Mouse (Mus musculus) lung, postnatal 36 days (tissue): ENCODE data around the gene Cysrt1.

Experiments used
- DNase-seq: peaks from one replicate; pipeline ENCODE4 v3.0.0; 2022; ENCODE audit warnings: mixed read lengths

The Cysrt1 gene

GRCm38 (mm10) chr2:25242101-25242506 lies at the start of gene Cysrt1, which contains the start of gene Rnf208:
Gene Cysrt1, minus strand, starts transcription at chr2:25242452.
Gene Rnf208, plus strand, starts transcription at chr2:25242255.
- DNase-seq = no peak

DNA sequence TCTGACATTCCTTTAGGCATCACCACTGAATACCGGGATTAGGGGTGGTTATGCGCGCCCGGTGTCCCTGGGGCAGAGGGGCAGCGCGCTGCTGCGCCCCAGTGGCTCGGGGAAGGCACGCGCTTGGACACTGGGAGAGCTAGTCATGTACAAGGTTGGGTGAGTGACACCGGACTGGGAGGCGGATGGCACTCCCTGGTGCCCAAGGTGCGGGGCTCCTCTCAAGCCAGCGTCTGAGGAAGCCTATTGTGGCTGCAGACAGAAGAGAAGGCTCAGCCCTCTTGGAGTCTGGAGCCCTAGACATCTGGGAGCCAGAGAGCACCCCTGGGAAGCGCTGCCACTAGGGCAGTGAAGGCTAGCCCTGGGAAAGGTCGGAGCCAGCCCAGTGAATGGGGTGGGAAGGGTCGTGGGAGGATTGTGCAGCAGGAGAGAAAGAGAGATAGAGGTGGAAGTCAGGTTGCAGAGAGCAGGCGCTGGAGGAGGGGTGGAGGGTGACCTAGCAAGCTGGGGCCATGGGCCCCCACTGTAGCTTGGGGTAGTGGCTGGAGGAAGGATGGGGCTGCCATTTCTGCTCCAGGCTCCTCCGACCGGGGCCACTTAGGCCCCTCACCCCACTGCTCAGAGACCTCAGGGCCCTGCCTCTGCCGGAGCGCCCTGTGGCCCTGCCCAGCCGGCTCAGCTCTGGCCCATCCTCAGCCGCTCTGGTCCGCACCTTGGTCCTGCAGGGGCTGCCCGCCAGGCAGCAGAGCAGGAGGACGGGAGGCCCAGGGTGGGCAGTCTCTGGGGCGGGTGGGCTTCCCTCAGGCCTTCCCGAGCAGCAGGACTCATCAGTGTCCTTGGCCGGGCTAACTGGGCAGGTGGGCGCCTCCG lies 49.2 kb upstream of the Cysrt1 start:
- DNase-seq = no peak

- DNase-seq = peak; percentile 30
Observed at GRCm38 (mm10) chr2:25290816-25291130, 48.5 kb upstream of the Cysrt1 start.

- no peak for DNase-seq
Observed at GRCm38 (mm10) chr2:25290101-25290815, 48.0 kb upstream of the Cysrt1 start.

DNA sequence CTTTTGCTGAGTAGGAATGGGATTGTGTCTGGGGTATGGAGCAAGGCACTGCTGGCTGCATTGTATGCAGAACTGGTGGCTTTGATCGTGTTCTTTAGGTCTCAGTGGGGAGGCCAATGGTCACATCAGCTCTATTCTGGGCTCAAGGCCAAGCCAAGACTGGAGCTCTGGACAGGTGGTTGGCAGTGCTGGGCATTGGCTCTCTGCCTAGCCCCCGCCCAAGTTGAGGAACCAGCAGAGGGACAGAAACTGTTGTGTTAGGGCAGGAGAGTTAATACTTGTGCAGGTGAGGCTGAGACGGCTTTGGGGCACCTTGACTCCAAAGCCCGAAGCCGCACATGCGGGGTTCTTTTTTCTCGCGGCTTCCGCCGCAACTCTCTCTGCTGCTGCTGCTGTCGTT lies 47.4 kb upstream of the Cysrt1 start, which contains the start of gene Lrrc26:
Lrrc26 (plus strand) TSS at position 265 of the 400 bp plus-strand sequence.
- DNase-seq = peak; percentile 71

DNA sequence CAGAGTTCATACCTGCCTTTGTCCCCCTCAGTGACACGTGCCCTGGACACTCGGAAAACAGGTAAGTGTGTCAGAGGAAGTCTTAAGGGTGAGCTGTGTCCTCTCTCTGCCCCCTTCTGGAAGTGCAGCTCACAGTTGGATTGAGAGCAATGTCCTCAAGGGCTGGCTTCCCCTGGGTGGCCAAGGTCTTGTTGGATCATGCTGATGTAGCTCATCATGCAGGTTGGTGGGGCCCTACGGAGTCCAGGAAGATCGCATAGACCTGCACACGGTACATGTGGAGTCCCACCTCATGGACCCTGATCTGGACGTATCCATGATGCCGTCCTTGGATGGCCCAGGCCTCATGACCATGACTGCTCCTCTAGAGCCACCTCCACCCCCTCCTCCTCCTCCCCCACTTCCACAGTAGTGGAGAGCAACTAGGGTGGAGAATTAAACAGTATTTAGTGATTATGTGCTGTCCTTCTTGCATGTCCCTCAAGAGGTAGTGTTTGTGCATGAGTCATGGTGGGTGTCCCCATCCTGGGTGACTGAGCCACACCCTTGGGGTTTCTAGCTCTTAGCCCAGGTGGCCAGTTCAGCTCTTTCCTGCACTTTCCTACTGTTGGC lies 46.6 kb upstream of the Cysrt1 start:
- no peak for DNase-seq

DNA sequence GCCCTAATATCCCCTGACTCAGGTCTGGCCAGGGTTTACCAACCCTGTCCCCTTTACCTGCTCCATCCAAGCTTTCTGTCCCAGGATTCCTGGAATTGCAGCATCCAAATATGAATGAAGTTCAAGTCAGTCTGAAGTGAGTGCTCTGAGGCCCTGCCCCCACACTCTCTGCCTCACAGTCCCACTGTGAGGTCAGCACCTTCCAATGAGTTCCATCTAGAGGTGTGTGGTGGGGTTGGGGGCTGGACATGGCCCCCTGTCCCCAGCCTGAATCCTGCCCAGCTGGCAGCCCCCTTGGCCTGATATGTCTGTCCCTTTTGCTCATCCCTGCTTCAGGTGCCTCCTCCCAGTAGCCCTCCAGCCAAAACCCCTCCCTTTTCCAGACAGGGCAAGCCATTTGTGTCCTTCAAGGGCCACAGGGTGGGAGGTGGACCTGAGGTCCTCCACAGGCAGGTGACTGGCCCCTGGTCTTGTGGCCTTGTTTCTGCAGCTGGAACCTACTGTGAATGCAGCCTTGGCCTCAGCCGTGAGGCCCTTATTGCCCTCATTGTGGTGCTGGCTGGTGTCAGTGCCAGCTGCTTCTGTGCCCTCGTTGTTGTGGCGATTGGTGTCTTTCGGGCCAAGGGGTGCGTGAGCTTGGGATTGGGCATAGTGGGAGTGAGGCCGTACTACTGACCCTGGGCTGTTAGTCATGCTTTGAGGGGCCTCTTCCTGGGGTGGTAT lies 45.8 kb upstream of the Cysrt1 start, which contains the start of gene Tmem210:
Tmem210 (plus strand) TSS at position 219 of the 723 bp plus-strand sequence.
- no peak for DNase-seq

DNA sequence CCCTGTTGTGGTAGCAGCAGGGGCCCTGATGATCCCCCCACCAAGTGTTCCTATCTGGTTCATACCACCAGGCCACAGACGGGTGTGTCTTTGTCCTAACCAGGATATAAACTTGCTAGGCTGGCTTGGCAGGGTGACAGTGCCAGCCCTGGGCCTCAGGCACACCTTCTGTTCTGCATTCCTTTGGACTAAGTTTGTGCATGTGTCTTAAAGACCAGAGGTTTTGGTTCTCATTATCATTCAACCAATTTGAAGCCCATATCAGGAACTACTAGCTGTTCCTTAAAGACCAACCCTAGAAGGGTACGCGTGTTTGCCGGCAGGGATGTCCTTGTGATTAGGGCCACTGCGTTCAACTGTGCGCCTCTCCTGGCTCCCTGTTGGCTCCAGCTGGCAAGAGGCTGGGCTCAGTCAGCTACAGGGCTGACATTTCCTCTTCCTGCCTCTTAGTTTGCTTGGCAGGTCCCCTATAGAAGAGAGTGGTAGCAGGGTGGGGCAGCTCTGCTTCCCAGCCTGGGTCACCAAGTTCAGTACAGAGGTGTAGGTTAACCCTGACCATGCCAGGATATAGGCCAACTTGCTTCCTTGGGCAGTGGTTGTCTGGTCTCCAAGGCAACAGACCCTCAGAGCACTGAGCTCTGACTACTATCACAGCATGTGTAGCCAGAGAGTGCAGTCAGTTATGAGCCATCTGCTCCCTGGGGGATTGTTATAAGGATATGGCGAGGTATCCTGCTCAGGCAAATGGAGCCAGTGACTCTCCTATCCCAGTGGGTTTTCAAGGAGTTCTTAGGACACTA lies 44.8 kb upstream of the Cysrt1 start:
- peak; percentile 81 for DNase-seq

GRCm38 (mm10) chr2:25286314-25286713 lies 44.1 kb upstream of the Cysrt1 start:
- DNase-seq = peak; percentile 20

GRCm38 (mm10) chr2:25285551-25285950 lies 43.3 kb upstream of the Cysrt1 start:
- no peak for DNase-seq

GRCm38 (mm10) chr2:25278928-25279882 lies 37.0 kb upstream of the Cysrt1 start:
- peak; percentile 94 for DNase-seq

- no peak for DNase-seq
Observed at GRCm38 (mm10) chr2:25273010-25273409, 30.8 kb upstream of the Cysrt1 start.

DNA sequence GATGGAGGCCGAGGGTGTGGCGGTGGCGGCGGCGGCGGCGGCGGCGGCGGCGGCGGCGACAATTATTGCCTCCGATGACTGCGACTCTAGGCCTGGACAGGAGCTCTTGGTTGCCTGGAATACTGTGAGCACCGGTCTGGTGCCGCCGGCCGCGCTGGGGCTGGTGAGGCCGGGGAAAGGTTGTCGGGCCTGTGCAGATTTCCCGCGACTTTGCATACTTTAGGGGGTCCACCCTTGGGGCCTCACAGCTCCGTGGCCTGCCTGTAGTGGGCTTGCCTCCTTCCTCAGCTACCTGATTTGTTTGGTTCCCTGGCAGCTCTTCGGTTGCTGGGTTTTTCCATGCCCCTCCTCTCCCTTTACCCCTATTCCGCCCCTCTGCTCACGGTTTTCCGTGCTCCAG lies 30.3 kb upstream of the Cysrt1 start:
- DNase-seq = no peak

DNA sequence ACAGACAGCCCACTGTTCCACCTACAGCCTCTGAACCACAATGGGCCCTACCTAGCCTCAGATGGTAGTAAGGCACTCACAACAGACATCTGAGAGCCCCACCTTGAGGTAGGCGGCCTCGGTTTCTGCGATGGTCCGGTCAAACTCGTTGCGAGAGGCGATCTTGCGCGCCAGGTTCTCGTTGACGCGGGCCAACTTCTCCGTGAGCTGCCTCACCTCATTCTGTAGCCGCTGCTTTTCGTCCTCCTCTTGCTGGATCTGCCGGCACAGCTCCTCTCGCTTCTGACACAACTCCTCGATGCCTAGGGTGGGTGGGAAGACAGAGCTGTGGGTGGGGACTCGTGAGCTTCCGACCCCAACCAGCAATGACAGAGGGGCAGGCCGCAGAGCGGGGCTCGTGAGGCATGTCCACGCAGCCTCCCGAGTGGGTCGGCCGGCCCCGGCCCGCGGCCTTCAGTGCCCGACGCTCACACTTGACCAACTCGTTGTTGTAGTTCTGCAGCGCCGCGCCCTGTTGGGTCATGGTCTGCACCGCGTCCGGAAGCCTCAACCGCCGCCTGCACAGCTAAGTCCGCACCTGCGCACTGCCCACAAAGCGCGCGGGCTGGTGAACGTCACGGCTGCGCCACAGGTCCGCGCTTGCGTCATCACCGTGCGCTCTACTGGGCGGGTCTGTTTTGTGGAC lies 29.7 kb upstream of the Cysrt1 start, which contains the start of the genes Ssna1 and Anapc2:
Ssna1 (minus strand) TSS at position 612 of the 685 bp plus-strand sequence.
Anapc2 (plus strand) TSS at position 652 of the 685 bp plus-strand sequence.
- peak; percentile 99 for DNase-seq

- no peak for DNase-seq
Observed at GRCm38 (mm10) chr2:25267746-25268309, 25.6 kb upstream of the Cysrt1 start.

DNA sequence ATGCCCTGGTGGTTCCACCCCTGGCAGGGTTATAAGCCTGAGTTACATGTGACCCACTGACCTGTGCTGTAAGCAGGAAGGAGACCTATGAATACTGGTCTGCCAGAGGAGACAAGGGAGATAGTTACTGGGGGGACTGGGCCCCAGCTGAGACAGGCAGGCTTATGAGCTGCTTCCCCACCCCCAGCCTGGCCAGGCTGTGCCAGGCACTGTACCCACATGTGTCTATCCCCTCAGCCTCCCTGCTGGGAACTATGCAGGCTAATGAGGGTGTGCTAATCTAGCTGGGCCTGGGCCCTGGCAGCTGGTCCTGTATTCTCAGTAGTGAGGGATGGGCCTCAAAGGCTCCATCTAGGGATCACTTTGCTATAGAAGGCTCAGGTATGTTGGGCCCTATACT lies 25.0 kb upstream of the Cysrt1 start:
- no peak for DNase-seq

DNA sequence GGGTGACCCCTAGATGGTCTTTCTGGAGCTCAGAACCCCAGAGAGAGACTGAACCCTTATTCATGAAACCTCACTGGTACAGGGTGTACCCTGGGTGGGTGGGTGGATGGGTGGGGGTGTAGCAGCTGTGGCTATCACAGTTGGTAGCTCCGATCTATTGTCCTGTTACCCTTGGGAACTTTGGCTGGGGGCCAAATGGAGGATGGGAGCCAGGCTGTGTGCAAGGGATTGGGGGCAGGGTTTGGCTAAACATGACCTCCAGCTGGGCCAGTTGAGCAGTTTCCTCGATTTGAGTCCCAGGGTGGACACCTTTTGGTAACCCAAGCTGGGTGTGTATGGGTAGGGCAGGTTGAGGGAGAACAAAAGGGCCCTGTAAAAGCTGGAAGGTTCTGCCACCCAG lies 24.5 kb upstream of the Cysrt1 start:
- peak; percentile 44 for DNase-seq

GRCm38 (mm10) chr2:25265897-25266656 lies 23.8 kb upstream of the Cysrt1 start:
- DNase-seq = peak; percentile 49

- DNase-seq = no peak
Observed at GRCm38 (mm10) chr2:25264851-25265250, 22.6 kb upstream of the Cysrt1 start.
